Mouse (Mus musculus): Measurements from ENCODE around the gene Dmgdh. TPM values are rescaled to one million over a fixed set of nuclear protein-coding genes. Genes with fewer than 3 reads are reported as not detected.

The Dmgdh gene
- polyA plus RNA-seq, 1 experiment from 2014 or later, result not detected

- Histone ChIP-seq H3K9me3 (ENCODE audit: control insufficient read depth, low read length) (no peaks in the 10 kb centered on the region), H3K27me3 (ENCODE audit: control insufficient read depth, insufficient read depth, low read depth, low read length) (no peaks in the 10 kb centered on the region), H3K27ac (ENCODE audit: low read length) (no peak overlapping the region), H3K4me3 (ENCODE audit: low read length) (no peak overlapping the region), H3K4me1 (replicated peaks; ENCODE audit: control insufficient read depth, insufficient read depth, low read length) (no peaks in the 10 kb centered on the region), H3K4me2 (ENCODE audit: low read depth, low read length) (no peak overlapping the region), H3K36me3 (ENCODE audit: control insufficient read depth, insufficient read depth, low read length) (no peaks in the 10 kb centered on the region), H3K9ac (ENCODE audit: low read length) (no peak overlapping the region)
- 80% methylated on average over 6 of the region's 6 CpGs for WGBS
- ATAC-seq (ENCODE audit: low read depth), result no peak
Measured at GRCm38 (mm10) chr13:93653382-93653781, 20.9 kb upstream of the Dmgdh start.

GRCm38 (mm10) chr13:93657941-93658340, 16.3 kb upstream of the Dmgdh start:
- H3K4me3 ChIP-seq (ENCODE audit: low read length), result no peak overlapping the region
- no peaks in the 10 kb centered on the region for H3K9me3 ChIP-seq (ENCODE audit: control insufficient read depth, low read length)
- no peak overlapping the region for H3K27ac ChIP-seq (ENCODE audit: low read length)
- WGBS, result 64% methylated on average over 5 of the region's 5 CpGs
- no peak for ATAC-seq (ENCODE audit: low read depth)
- H3K4me2 ChIP-seq (ENCODE audit: low read depth, low read length), result no peak overlapping the region
- H3K4me1 ChIP-seq (replicated peaks; ENCODE audit: control insufficient read depth, insufficient read depth, low read length), result no peaks in the 10 kb centered on the region
- no peaks in the 10 kb centered on the region for H3K27me3 ChIP-seq (ENCODE audit: control insufficient read depth, insufficient read depth, low read depth, low read length)
- H3K36me3 ChIP-seq (ENCODE audit: control insufficient read depth, insufficient read depth, low read length), result no peaks in the 10 kb centered on the region
- H3K9ac ChIP-seq (ENCODE audit: low read length), result no peak overlapping the region

- ATAC-seq (ENCODE audit: low read depth), result no peak
- Histone ChIP-seq H3K4me2 (ENCODE audit: low read depth, low read length) (no peak overlapping the region), H3K4me1 (replicated peaks; ENCODE audit: control insufficient read depth, insufficient read depth, low read length) (no peaks in the 10 kb centered on the region), H3K4me3 (ENCODE audit: low read length) (no peak overlapping the region), H3K36me3 (ENCODE audit: control insufficient read depth, insufficient read depth, low read length) (no peaks in the 10 kb centered on the region), H3K9me3 (ENCODE audit: control insufficient read depth, low read length) (no peaks in the 10 kb centered on the region), H3K9ac (ENCODE audit: low read length) (no peak overlapping the region), H3K27me3 (ENCODE audit: control insufficient read depth, insufficient read depth, low read depth, low read length) (no peaks in the 10 kb centered on the region), H3K27ac (ENCODE audit: low read length) (no peak overlapping the region)
- WGBS, result 86% methylated on average over 4 of the region's 4 CpGs
Measured at GRCm38 (mm10) chr13:93667586-93667985, 6.6 kb upstream of the Dmgdh start.

- 76% methylated on average over 4 of the region's 4 CpGs for WGBS
- peaks cover 11% of the 10 kb centered on the region; the same call in 1 of the 2 replicates for H3K27me3 ChIP-seq (ENCODE audit: control insufficient read depth, insufficient read depth, low read depth, low read length)
- H3K4me3 ChIP-seq (ENCODE audit: low read length), result no peak overlapping the region
- H3K36me3 ChIP-seq (ENCODE audit: control insufficient read depth, insufficient read depth, low read length), result no peaks in the 10 kb centered on the region
- H3K9ac ChIP-seq (ENCODE audit: low read length), result no peak overlapping the region
- no peak for ATAC-seq (ENCODE audit: low read depth)
- no peaks in the 10 kb centered on the region for H3K9me3 ChIP-seq (ENCODE audit: control insufficient read depth, low read length)
- H3K4me2 ChIP-seq (ENCODE audit: low read depth, low read length), result no peak overlapping the region
- no peak overlapping the region for H3K27ac ChIP-seq (ENCODE audit: low read length)
- H3K4me1 ChIP-seq (replicated peaks; ENCODE audit: control insufficient read depth, insufficient read depth, low read length), result no peaks in the 10 kb centered on the region
Measured at GRCm38 (mm10) chr13:93672371-93672770, 1.9 kb upstream of the Dmgdh start.

GRCm38 (mm10) chr13:93673296-93673695, 937 bp upstream of the Dmgdh start:
- H3K4me3 ChIP-seq (ENCODE audit: low read length), result no peak overlapping the region
- no peak overlapping the region for H3K27ac ChIP-seq (ENCODE audit: low read length)
- H3K4me1 ChIP-seq (replicated peaks; ENCODE audit: control insufficient read depth, insufficient read depth, low read length), result no peaks in the 10 kb centered on the region
- no peaks in the 10 kb centered on the region for H3K36me3 ChIP-seq (ENCODE audit: control insufficient read depth, insufficient read depth, low read length)
- H3K4me2 ChIP-seq (ENCODE audit: low read depth, low read length), result no peak overlapping the region
- H3K27me3 ChIP-seq (ENCODE audit: control insufficient read depth, insufficient read depth, low read depth, low read length), result peaks cover 11% of the 10 kb centered on the region; the same call in 1 of the 2 replicates
- H3K9me3 ChIP-seq (ENCODE audit: control insufficient read depth, low read length), result no peaks in the 10 kb centered on the region
- 57% methylated on average over 2 of the region's 2 CpGs for WGBS
- H3K9ac ChIP-seq (ENCODE audit: low read length), result no peak overlapping the region
- no peak for ATAC-seq (ENCODE audit: low read depth)

- no peaks in the 10 kb centered on the region for H3K9me3 ChIP-seq (ENCODE audit: control insufficient read depth, low read length)
- H3K36me3 ChIP-seq (ENCODE audit: control insufficient read depth, insufficient read depth, low read length), result no peaks in the 10 kb centered on the region
- no peak overlapping the region for H3K9ac ChIP-seq (ENCODE audit: low read length)
- peaks cover 11% of the 10 kb centered on the region; the same call in 1 of the 2 replicates for H3K27me3 ChIP-seq (ENCODE audit: control insufficient read depth, insufficient read depth, low read depth, low read length)
- H3K4me1 ChIP-seq (replicated peaks; ENCODE audit: control insufficient read depth, insufficient read depth, low read length), result no peaks in the 10 kb centered on the region
- no peak for ATAC-seq (ENCODE audit: low read depth)
- no peak overlapping the region for H3K4me2 ChIP-seq (ENCODE audit: low read depth, low read length)
- H3K4me3 ChIP-seq (ENCODE audit: low read length), result no peak overlapping the region
- 68% methylated on average over 9 of the region's 9 CpGs for WGBS
- H3K27ac ChIP-seq (ENCODE audit: low read length), result no peak overlapping the region
Measured at GRCm38 (mm10) chr13:93676864-93677263, 2.6 kb downstream of the Dmgdh start.

GRCm38 (mm10) chr13:93683336-93683735, 9.1 kb downstream of the Dmgdh start:
- no peak overlapping the region for H3K4me3 ChIP-seq (ENCODE audit: low read length)
- peak; percentile 43; the same call in 1 of the 2 replicates for ATAC-seq (ENCODE audit: low read depth)

GRCm38 (mm10) chr13:93685226-93685625, 11.0 kb downstream of the Dmgdh start:
- no peaks in the 10 kb centered on the region for H3K9me3 ChIP-seq (ENCODE audit: control insufficient read depth, low read length)
- no peaks in the 10 kb centered on the region for H3K4me1 ChIP-seq (replicated peaks; ENCODE audit: control insufficient read depth, insufficient read depth, low read length)
- no peaks in the 10 kb centered on the region for H3K27me3 ChIP-seq (ENCODE audit: control insufficient read depth, insufficient read depth, low read depth, low read length)
- WGBS, result 83% methylated on average over 4 of the region's 4 CpGs
- no peaks in the 10 kb centered on the region for H3K36me3 ChIP-seq (ENCODE audit: control insufficient read depth, insufficient read depth, low read length)
- no peak overlapping the region for H3K4me2 ChIP-seq (ENCODE audit: low read depth, low read length)
- H3K4me3 ChIP-seq (ENCODE audit: low read length), result no peak overlapping the region
- no peak for ATAC-seq (ENCODE audit: low read depth)
- no peak overlapping the region for H3K27ac ChIP-seq (ENCODE audit: low read length)
- H3K9ac ChIP-seq (ENCODE audit: low read length), result no peak overlapping the region

More at GRCm38 (mm10) chr13:93683336-93683735, 9.1 kb downstream of the Dmgdh start:
- H3K27ac ChIP-seq (ENCODE audit: low read length), result no peak overlapping the region
- H3K9ac ChIP-seq (ENCODE audit: low read length), result no peak overlapping the region
- no peaks in the 10 kb centered on the region for H3K9me3 ChIP-seq (ENCODE audit: control insufficient read depth, low read length)
- no peak overlapping the region for H3K4me2 ChIP-seq (ENCODE audit: low read depth, low read length)
- H3K4me1 ChIP-seq (replicated peaks; ENCODE audit: control insufficient read depth, insufficient read depth, low read length), result no peaks in the 10 kb centered on the region
- H3K36me3 ChIP-seq (ENCODE audit: control insufficient read depth, insufficient read depth, low read length), result no peaks in the 10 kb centered on the region
- H3K27me3 ChIP-seq (ENCODE audit: control insufficient read depth, insufficient read depth, low read depth, low read length), result no peaks in the 10 kb centered on the region

GRCm38 (mm10) chr13:93687321-93687720, 13.1 kb downstream of the Dmgdh start:
- Histone ChIP-seq H3K36me3 (ENCODE audit: control insufficient read depth, insufficient read depth, low read length) (no peaks in the 10 kb centered on the region), H3K4me3 (ENCODE audit: low read length) (no peak overlapping the region), H3K4me2 (ENCODE audit: low read depth, low read length) (no peak overlapping the region), H3K27me3 (ENCODE audit: control insufficient read depth, insufficient read depth, low read depth, low read length) (no peaks in the 10 kb centered on the region), H3K27ac (ENCODE audit: low read length) (no peak overlapping the region), H3K4me1 (replicated peaks; ENCODE audit: control insufficient read depth, insufficient read depth, low read length) (no peaks in the 10 kb centered on the region), H3K9ac (ENCODE audit: low read length) (no peak overlapping the region), H3K9me3 (ENCODE audit: control insufficient read depth, low read length) (no peaks in the 10 kb centered on the region)
- ATAC-seq (ENCODE audit: low read depth), result no peak
- 21% methylated on average over 5 of the region's 5 CpGs for WGBS

- Histone ChIP-seq H3K4me2 (ENCODE audit: low read depth, low read length) (no peak overlapping the region), H3K27ac (ENCODE audit: low read length) (no peak overlapping the region), H3K27me3 (ENCODE audit: control insufficient read depth, insufficient read depth, low read depth, low read length) (no peaks in the 10 kb centered on the region), H3K9me3 (ENCODE audit: control insufficient read depth, low read length) (no peaks in the 10 kb centered on the region), H3K4me3 (ENCODE audit: low read length) (no peak overlapping the region), H3K36me3 (ENCODE audit: control insufficient read depth, insufficient read depth, low read length) (no peaks in the 10 kb centered on the region), H3K9ac (ENCODE audit: low read length) (no peak overlapping the region), H3K4me1 (replicated peaks; ENCODE audit: control insufficient read depth, insufficient read depth, low read length) (no peaks in the 10 kb centered on the region)
- WGBS, result 89% methylated on average over 3 of the region's 3 CpGs
- no peak for ATAC-seq (ENCODE audit: low read depth)
Measured at GRCm38 (mm10) chr13:93689566-93689965, 15.3 kb downstream of the Dmgdh start.
